Mouse (Mus musculus) naive thymus-derived CD4-positive, alpha-beta T cell, adult 2 months (primary cell): ENCODE results near the gene Ube2q1.

Experiments used
- DNase-seq: peaks from one replicate; pipeline ENCODE4 v3.0.0-alpha.2; 2011; ENCODE audit warnings: low read depth

Gene Ube2q1

GRCm38 (mm10) chr3:89821548-89822480 is 48.4 kb downstream of the Ube2q1 start:
- no peak for DNase-seq

GRCm38 (mm10) chr3:89823594-89823993 is 50.2 kb downstream of the Ube2q1 start:
- DNase-seq = no peak

- DNase-seq = no peak
Measured at GRCm38 (mm10) chr3:89826295-89826694, 52.9 kb downstream of the Ube2q1 start.

- DNase-seq = no peak
Measured at GRCm38 (mm10) chr3:89830815-89831591, 57.6 kb downstream of the Ube2q1 start, which contains the start of gene She. Gene She (plus strand): TSS chr3:89831370.
